Mouse (Mus musculus) lung, embryonic 15.5 days (tissue): ENCODE data around the gene St3gal4. TPM values are rescaled to one million over a fixed set of nuclear protein-coding genes. Genes with fewer than 3 reads are reported as not detected.

Source experiments
- ATAC-seq: fragments of 200-750 bp; cut with Nextera tagmentation; 2 replicates; pipeline ENCODE4 v1.8.0; 2017; ENCODE audit warnings: moderate number of reproducible peaks, borderline replicate concordance; ENCODE audit not compliant: low FRiP score, low TSS enrichment; ENCODE audit errors: extremely low read depth
- H3K27ac ChIP-seq: fragments of 300-500 bp; sonication (generic); 2 replicates; pipeline ENCODE4 v1.5.1; 2015; ENCODE audit warnings: moderate library complexity, mild to moderate bottlenecking, inconsistent platforms
- H3K27me3 ChIP-seq: fragments of 300-500 bp; sonication (generic); 2 replicates; pipeline ENCODE4 v1.6.1; 2015; ENCODE audit warnings: inconsistent platforms
- H3K36me3 ChIP-seq: fragments of 300-500 bp; sonication (generic); 2 replicates; pipeline ENCODE4 v1.6.1; 2015; ENCODE audit warnings: inconsistent platforms
- H3K4me1 ChIP-seq: fragments of 300-500 bp; sonication (generic); 2 replicates; pipeline ENCODE4 v1.6.1; 2015; ENCODE audit warnings: inconsistent platforms
- H3K4me2 ChIP-seq: fragments of 300-500 bp; sonication (generic); 2 replicates; pipeline ENCODE4 v1.6.1; 2015; ENCODE audit warnings: inconsistent platforms, mild to moderate bottlenecking, moderate library complexity
- H3K4me3 ChIP-seq: fragments of 300-500 bp; sonication (generic); 2 replicates; pipeline ENCODE4 v1.5.1; 2015; ENCODE audit warnings: mild to moderate bottlenecking, inconsistent platforms
- H3K9ac ChIP-seq: fragments of 300-500 bp; sonication (generic); 2 replicates; pipeline ENCODE4 v1.6.1; 2015; ENCODE audit warnings: inconsistent platforms
- H3K9me3 ChIP-seq: fragments of 300-500 bp; sonication (generic); 2 replicates; pipeline ENCODE4 v1.6.1; 2016; ENCODE audit warnings: inconsistent platforms
- WGBS: fragments of 180-500 bp; shearing (Covaris S2); methylation state at CpG from one replicate; pipeline ENCODE4 v1.1.7; 2015; 5-methylcytosine and 5-hydroxymethylcytosine counted together
- polyA plus RNA-seq: library from polyadenylated mRNA; unstranded; fragments of >200 nt; fragmentation: Nextera tagmentation; extraction: Ambion mirVana; gene quantifications from 2 replicates; pipeline ENCODE4 v1.2.1, GENCODE M21; 2015

The St3gal4 gene
- polyA plus RNA-seq, 1 experiment from 2014 or later, result 37.4 TPM

DNA sequence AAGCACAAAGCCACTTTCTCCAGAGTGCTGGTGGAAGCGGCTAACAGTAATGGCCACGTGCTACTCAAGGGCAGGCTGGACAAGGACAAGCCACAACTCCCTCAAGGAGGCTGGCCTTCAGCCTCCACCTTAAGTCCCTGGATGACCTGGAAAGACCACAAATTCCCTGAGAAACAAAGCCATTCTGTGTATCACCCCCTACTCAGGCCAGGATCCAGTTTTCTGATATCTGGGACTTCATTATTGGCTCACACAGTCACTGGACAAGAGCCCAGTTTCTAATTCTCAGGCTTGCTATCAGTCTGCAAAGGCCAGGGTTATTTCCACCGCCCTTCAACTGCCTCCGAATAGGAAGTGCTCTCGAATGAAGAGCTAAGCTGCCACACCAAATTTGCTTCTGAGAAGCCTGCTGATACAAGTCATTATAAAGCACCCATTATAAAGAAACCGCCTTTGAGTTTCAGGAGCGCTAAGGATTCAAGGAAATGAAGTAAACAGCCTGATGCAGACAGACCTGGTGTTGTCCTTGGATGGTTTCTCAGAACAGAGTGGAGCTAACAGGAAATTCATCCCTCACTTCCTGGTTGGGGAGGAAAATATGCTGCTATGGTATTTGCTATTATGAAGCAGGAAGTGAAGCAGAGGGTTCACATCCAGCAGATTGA, 80.0 kb downstream of the St3gal4 start:
- peak; percentile 61; the same call in 1 of the 2 replicates for ATAC-seq
- H3K4me1 ChIP-seq, result peaks cover 44% of the 10 kb centered on the region
- WGBS, result 31% methylated on average over 7 of the region's 7 CpGs
- no peaks in the 10 kb centered on the region for H3K9me3 ChIP-seq
- no peak overlapping the region for H3K4me2 ChIP-seq
- H3K27ac ChIP-seq, result peak overlapping the region; percentile 69
- H3K4me3 ChIP-seq, result no peak overlapping the region
- no peaks in the 10 kb centered on the region for H3K36me3 ChIP-seq
- no peaks in the 10 kb centered on the region for H3K27me3 ChIP-seq
- H3K9ac ChIP-seq, result no peak overlapping the region

DNA sequence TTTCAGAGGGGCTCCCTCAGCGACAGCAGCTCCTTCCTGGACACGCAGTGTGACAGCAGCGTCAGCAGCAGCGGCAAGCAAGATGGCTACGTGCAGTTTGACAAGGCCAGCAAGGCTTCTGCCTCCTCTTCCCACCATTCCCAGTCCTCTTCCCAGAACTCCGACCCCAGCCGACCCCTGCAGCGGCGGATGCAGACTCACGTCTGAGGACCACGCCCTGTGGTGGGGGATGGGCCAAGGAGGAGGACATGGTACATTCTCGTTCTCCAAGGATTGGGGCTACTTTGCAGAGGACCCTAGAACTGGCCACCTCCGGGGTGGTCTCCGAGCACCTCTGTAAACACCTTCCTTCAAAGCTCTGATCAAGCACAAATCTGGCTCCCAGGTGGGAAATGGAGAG, 84.0 kb downstream of the St3gal4 start:
- ATAC-seq, result no peak
- Histone ChIP-seq H3K27me3 (no peaks in the 10 kb centered on the region), H3K27ac (no peak overlapping the region), H3K36me3 (no peaks in the 10 kb centered on the region), H3K4me3 (no peak overlapping the region), H3K9ac (no peak overlapping the region), H3K9me3 (no peaks in the 10 kb centered on the region), H3K4me1 (peaks cover 22% of the 10 kb centered on the region), H3K4me2 (no peak overlapping the region)
- WGBS, result 34% methylated on average over 14 of the region's 14 CpGs

DNA sequence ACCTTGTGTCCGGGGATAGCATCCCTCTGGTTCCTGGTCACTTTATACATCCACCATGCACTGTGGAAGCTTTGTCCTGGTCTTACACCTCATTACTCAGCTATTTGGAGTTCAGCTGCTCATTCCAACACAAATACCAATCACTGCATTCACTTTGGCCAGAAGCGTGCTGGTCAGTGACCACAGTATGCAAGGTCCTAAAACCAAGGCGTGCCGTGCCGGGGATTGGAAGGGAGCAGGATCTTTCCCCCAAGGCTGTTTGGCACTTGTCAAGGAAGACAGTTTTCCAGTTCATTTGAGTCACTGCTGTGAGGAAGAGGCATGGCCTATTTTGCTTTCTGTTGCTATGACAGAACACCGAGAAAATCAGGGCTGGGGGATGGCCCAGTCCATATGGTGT, 86.6 kb downstream of the St3gal4 start:
- H3K4me2 ChIP-seq, result no peak overlapping the region
- H3K4me3 ChIP-seq, result no peak overlapping the region
- no peak overlapping the region for H3K9ac ChIP-seq
- no peaks in the 10 kb centered on the region; the same call in 1 of the 2 replicates for H3K4me1 ChIP-seq
- H3K36me3 ChIP-seq, result no peaks in the 10 kb centered on the region
- H3K27ac ChIP-seq, result no peak overlapping the region
- no peaks in the 10 kb centered on the region for H3K27me3 ChIP-seq
- no peak for ATAC-seq
- WGBS, result 68% methylated on average over 6 of the region's 6 CpGs
- no peaks in the 10 kb centered on the region for H3K9me3 ChIP-seq

DNA sequence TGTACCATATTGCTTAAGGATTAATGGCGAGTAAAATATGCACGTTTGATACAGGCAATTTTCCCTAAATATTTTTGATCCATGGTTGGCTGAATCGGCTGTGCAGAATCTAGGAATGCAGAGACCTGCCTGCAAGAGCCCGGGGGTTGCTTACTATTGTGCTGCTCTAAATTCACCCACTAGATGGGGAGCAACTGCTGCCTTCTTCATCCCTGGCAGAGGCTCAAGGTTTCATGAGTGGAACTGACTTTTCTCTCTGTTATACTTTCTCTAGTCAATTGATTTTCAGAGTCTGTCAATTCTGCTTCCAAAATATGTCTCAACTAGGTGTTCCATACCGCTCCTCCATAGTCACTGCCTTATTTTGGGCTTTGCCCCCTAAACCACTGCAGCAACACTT, 88.2 kb downstream of the St3gal4 start:
- 53% methylated on average over 5 of the region's 5 CpGs for whole genome bisulfite sequencing
- H3K27me3 ChIP-seq, result no peaks in the 10 kb centered on the region; the same call in 1 of the 2 replicates
- H3K4me2 ChIP-seq, result no peak overlapping the region

DNA sequence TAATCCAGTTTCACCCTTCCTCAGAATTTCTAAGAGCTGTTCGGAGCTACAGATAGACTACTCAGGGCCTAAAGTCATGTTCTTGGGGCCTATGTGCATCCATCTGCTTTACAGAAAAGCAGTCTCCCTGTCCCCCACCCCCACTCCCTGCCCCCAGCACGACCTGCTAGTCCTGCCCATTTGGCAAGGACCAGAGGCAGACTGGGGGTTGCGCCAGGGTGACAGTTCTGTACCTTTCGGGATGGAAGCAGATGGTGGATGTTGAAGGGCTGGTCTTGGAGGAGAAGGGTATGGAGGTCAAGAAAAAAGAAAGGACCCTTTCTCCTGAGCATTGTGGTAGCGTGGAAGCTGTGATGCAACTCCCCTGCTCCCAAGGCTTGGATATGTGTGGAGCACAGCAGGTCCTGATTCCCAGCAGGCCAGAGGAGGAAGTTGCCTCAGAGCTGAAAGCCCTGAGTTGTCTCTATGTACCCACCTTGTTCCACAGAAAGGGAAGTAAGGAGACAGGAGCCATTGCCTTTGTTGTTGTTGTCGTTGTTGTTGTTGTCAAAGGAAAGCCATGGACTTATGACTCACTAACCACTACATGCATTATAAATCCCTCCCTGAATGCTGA, 91.6 kb downstream of the St3gal4 start:
- 74% methylated on average over 6 of the region's 6 CpGs for WGBS
- no peak overlapping the region for H3K9ac ChIP-seq
- no peak overlapping the region for H3K4me3 ChIP-seq
- peaks cover 19% of the 10 kb centered on the region for H3K4me1 ChIP-seq
- no peak overlapping the region for H3K4me2 ChIP-seq
- no peaks in the 10 kb centered on the region for H3K9me3 ChIP-seq
- no peaks in the 10 kb centered on the region for H3K36me3 ChIP-seq
- no peak overlapping the region for H3K27ac ChIP-seq
- ATAC-seq, result no peak
- H3K27me3 ChIP-seq, result peaks cover 13% of the 10 kb centered on the region; the same call in 1 of the 2 replicates

More for the DNA sequence above, 88.2 kb downstream of the St3gal4 start:
- Histone ChIP-seq H3K9me3 (no peaks in the 10 kb centered on the region), H3K36me3 (no peaks in the 10 kb centered on the region), H3K4me1 (peaks cover 8% of the 10 kb centered on the region), H3K4me3 (no peak overlapping the region), H3K9ac (no peak overlapping the region), H3K27ac (no peak overlapping the region)
- ATAC-seq, result no peak

GRCm38 (mm10) chr9:35026897-35027311, 92.2 kb downstream of the St3gal4 start:
- H3K36me3 ChIP-seq, result no peaks in the 10 kb centered on the region
- no peak overlapping the region for H3K27ac ChIP-seq
- no peak overlapping the region for H3K9ac ChIP-seq
- no peak for ATAC-seq
- H3K27me3 ChIP-seq, result peaks cover 13% of the 10 kb centered on the region; the same call in 1 of the 2 replicates
- H3K9me3 ChIP-seq, result no peaks in the 10 kb centered on the region
- 43% methylated on average over 6 of the region's 6 CpGs for WGBS
- H3K4me3 ChIP-seq, result no peak overlapping the region
- H3K4me2 ChIP-seq, result no peak overlapping the region
- peaks cover 19% of the 10 kb centered on the region for H3K4me1 ChIP-seq

DNA sequence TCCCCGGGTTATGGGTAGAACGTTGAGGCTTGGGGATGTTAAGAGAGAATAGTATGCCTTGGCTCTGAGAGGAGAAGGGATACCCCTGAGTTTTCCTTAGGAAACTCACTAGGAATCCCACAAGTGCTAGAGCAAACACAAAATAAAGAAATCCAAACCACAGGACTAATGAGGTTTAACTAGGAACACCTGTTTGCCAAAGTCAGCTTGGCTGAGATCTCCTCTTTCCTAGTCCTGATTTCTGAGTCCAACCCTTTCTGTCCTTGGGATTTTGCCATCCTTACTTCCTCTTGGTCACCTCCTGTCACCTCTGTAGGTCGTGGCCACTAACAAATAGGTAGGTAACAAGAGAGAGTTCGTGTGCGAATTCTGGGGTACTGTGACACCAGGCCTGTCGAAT, 92.8 kb downstream of the St3gal4 start:
- 73% methylated on average over 6 of the region's 6 CpGs for WGBS
- Histone ChIP-seq H3K27me3 (peaks cover 13% of the 10 kb centered on the region; the same call in 1 of the 2 replicates), H3K36me3 (no peaks in the 10 kb centered on the region), H3K9me3 (no peaks in the 10 kb centered on the region), H3K4me2 (no peak overlapping the region), H3K4me1 (peaks cover 19% of the 10 kb centered on the region), H3K27ac (no peak overlapping the region), H3K9ac (no peak overlapping the region), H3K4me3 (no peak overlapping the region)
- no peak for ATAC-seq

DNA sequence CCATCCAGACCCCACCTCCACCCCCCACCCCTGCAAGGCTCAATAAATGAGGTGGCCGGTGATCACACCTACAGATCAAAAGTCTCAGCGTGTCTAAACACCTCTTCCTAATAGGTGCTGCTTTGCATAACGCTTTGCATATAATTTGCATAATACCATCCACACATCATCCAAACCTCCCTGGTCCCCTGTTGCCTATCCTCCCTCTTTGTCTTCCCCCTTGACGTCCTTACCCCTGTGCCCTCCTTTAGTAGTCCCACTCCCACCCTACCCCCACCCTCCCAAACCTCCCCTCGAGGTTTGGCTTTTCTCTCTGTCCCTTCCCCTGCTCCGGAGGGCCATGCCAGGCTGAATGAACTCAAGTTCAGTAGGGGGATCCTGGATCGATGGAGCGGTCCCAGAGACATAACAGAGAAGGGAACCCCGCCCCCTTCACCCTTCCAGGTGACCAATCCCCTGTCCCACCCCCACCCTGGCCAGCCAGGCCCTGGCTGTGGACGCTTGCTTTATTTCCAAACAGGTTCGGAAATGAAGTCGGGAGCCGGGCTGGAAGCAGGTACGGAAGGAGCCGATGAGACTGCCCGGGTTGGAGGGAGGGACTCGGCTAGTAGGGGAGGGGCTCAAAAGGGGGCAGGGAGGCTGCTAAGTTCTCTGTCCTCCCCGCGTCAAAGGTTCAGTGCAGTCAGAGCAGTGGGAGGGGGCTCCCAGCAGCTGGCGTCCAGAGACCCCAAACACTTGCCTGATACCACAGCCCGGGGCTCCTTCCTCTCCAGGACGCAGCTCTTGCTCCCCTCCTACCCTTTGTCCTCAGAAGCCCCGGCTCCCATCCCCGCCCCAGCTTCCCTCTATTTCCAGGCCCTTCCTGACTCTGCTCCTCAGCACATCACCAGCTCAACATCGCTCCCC, 94.2 kb downstream of the St3gal4 start:
- H3K27me3 ChIP-seq, result peaks cover 13% of the 10 kb centered on the region; the same call in 1 of the 2 replicates
- peak overlapping the region; percentile 28 for H3K4me3 ChIP-seq
- H3K4me2 ChIP-seq, result peak overlapping the region; percentile 58
- H3K9ac ChIP-seq, result no peak overlapping the region
- ATAC-seq, result peak; percentile 28; the same call in 1 of the 2 replicates
- H3K27ac ChIP-seq, result no peak overlapping the region
- H3K4me1 ChIP-seq, result peaks cover 23% of the 10 kb centered on the region
- H3K9me3 ChIP-seq, result no peaks in the 10 kb centered on the region
- 7% methylated on average over 25 of the region's 25 CpGs for WGBS
- no peaks in the 10 kb centered on the region for H3K36me3 ChIP-seq

GRCm38 (mm10) chr9:35021744-35022143, 97.3 kb downstream of the St3gal4 start:
- H3K27me3 ChIP-seq, result peaks cover 13% of the 10 kb centered on the region; the same call in 1 of the 2 replicates
- H3K9me3 ChIP-seq, result no peaks in the 10 kb centered on the region
- H3K36me3 ChIP-seq, result no peaks in the 10 kb centered on the region
- no peak overlapping the region for H3K27ac ChIP-seq
- peaks cover 33% of the 10 kb centered on the region for H3K4me1 ChIP-seq
- no peak overlapping the region for H3K9ac ChIP-seq
- 75% methylated on average over 1 of the region's 1 CpGs for WGBS
- no peak overlapping the region for H3K4me2 ChIP-seq
- ATAC-seq, result no peak
- H3K4me3 ChIP-seq, result no peak overlapping the region

- WGBS, result 45% methylated on average over 11 of the region's 11 CpGs
- Histone ChIP-seq H3K4me1 (peaks cover 23% of the 10 kb centered on the region), H3K4me3 (no peak overlapping the region), H3K36me3 (no peaks in the 10 kb centered on the region), H3K27me3 (peaks cover 8% of the 10 kb centered on the region; the same call in 1 of the 2 replicates), H3K9me3 (no peaks in the 10 kb centered on the region), H3K9ac (no peak overlapping the region), H3K27ac (no peak overlapping the region), H3K4me2 (no peak overlapping the region)
- no peak for ATAC-seq
These were observed 98.9 kb downstream of the St3gal4 start for GRCm38 (mm10) chr9:35020015-35020653.

- peaks cover 17% of the 10 kb centered on the region for H3K4me1 ChIP-seq
- no peak overlapping the region for H3K9ac ChIP-seq
- no peak overlapping the region for H3K27ac ChIP-seq
- peak; percentile 46 for ATAC-seq
- WGBS, result 7% methylated on average over 3 of the region's 3 CpGs
- H3K4me3 ChIP-seq, result no peak overlapping the region
- no peaks in the 10 kb centered on the region for H3K36me3 ChIP-seq
- H3K4me2 ChIP-seq, result no peak overlapping the region
- H3K27me3 ChIP-seq, result 0 out of 2 replicates have a peak, but pooled peaks cover 1% of the 10 kb centered on the region
- H3K9me3 ChIP-seq, result no peaks in the 10 kb centered on the region
These were observed 99.7 kb downstream of the St3gal4 start for GRCm38 (mm10) chr9:35019372-35019771.
